Mouse (Mus musculus) adrenal gland, postnatal 36 days (tissue): ENCODE data around the gene Gpc4. TPM values are rescaled to one million over a fixed set of nuclear protein-coding genes. Genes with fewer than 3 reads are reported as not detected.
A peak's percentile ranks its signal among the peaks of the same experiment; 100 is the strongest.

Experiments used
- DNase-seq, 2 experiments: peaks; one replicate each; pipeline ENCODE4 v3.0.0; 2021; ENCODE audit warnings: mixed read lengths in 1 of 2
- long read RNA-seq, 2 experiments: library from polyadenylated mRNA; stranded (forward); transcript quantifications; one replicate each; pipeline ENCODE4 v2.0.0; 2021; ENCODE audit warnings: borderline sequencing depth in 2 of 2
- total RNA-seq, 2 experiments: library from RNA; stranded (reverse); gene quantifications; 2 replicates each; pipeline ENCODE4 v1.2.3; 2021

Gpc4 gene
- total RNA-seq = 100 to 1,000 TPM; 111 to 197 TPM
- long read RNA-seq, experiment 1, transcript Gpc4-201 (9 exons, 2,651 nt) = major isoform, 102 of 112 reads
- long read RNA-seq, experiment 1, partial matches to known transcripts = 9 of 112 reads
- long read RNA-seq, experiment 1, other reads (novel, unspliced or antisense) = 1 of 112 reads
- long read RNA-seq, experiment 2, transcript Gpc4-201 (9 exons, 2,651 nt) = major isoform, 12 of 13 reads
- long read RNA-seq, experiment 2, partial matches to known transcripts = 1 of 13 reads
- long read RNA-seq, experiment 2, other reads (novel, unspliced or antisense) = 0 of 13 reads

DNA sequence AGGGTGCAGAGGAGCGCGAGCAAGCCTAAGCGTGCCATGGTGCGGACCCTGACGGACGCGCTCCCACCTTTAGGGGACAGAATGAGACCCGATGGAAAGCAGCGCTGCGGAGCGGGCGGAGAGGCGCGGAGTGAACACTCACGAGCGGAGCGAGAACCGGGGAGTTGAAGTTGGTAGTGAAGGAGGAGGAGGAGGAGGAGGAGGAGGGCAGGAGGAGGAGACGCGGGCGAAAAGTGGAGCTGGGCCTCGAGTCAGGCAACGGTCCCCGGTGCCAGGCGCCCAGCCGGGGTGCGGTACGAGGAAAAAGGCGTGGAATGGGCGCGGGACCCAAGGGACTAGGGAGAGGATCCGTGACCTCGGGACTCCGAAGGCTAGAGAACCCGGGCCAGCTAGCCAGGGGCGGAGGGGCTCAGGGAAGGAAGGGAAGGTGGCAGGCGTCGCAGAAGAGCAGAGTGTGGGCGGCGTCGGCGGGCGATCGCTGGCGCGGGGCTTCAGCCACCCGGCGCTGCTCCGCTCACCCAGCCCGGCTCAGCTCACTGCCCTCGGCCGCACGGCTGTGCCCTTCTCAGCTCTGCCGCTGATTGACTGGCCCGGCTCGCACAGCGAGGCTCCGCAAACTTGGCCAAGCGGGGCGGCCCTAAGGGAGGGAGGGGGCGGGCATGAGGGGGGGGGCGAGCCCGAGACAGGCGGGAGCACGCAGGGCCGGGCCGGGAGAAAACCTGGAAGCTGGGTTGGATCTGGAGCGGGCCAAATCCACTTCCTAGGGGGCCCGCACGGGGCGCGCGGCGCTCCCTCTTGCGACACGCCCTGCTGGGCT lies at the start of gene Gpc4:
Gene Gpc4 (minus strand): TSS at position 515 of the 817 bp plus-strand sequence.
- peak; percentile 85 to 86 for DNase-seq

DNA sequence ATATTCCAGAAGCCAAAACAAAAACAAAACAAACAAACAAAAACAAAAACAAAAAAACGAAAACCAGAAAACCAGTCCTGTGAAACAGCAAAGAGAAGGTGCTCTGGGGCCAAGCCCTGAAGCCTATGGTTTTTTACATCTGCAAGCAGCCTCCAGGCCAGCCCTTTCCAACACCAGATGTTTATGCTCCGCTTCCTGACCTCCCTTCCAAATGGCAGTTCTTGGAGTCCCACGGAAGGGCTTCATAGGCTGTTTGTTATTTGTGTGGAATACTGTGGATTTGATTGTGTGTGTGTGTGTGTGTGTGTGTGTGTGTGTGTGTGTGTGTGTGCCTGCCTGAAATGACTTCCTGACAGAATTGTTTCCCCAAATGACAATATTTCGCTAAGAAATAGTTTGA lies 47.8 kb upstream of the Gpc4 start:
- DNase-seq = no peak

DNA sequence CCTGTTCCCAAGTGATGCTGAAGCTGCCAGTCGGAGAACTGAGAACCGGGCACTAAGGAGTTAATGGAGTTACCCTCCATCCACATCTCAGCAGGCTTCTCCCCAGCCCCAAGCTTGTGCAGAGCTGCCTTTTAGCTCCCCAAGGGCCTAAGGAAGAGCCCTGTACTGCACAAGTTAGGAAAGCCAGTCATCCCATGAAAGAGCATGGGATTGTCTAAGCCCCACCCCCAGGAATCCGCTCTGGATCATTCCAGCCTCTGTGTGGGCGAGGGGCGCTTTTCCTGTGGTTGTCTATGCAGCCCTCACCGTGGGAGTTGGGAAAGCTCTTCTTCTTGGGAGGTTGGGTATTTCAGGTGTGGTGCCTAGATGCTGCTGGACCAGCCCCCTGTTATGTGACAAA lies 34.8 kb upstream of the Gpc4 start:
- DNase-seq = no peak

DNA sequence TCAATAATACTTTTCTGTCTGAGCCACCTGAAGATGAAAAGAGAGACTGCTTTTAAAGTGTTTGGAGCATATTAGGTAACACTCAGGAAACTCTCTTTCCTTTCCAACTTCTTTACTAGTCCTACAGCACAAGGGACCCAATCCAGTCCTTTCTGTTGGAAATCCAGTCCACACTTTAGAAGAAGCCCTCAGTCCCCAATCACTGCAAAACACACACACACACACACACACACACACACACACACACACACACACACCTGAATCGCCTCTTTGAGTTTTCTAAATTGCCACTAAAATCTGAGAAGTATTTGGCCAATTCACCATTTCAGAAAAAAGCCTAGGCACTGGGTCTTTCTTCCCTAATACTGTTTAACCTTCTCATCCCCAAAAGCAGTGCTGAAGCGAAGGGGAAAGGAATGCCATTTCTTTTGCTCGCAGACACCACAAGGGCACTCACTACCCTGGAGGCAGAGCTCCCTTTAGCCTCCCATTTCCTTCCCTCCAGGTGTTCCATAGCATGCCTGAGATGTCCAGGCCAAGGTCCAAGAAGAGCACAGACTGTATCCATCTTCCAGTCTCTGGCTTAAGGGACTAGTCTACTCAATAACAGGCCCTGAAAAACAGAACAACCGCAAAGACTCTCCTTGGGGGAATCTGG lies 28.4 kb upstream of the Gpc4 start:
- DNase-seq = no peak

DNA sequence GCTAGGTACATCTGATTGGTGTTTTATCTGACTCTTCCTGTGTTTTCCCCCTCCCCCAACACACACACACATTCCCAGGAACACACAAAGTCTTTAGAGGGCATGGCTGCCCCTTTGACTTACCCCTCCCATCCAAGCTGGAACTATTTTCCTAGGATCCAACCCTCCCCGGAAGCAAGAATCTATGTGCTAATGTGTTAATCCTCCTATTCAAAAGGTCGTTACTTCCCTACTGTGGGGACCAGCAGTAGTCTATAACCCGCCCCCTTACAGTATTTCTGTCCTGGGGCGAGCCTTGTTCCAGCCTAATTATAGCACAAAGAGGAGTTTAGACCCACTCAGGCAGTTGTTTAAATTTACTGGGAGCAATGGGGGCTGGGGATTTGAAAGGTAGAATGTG lies 24.0 kb upstream of the Gpc4 start:
- no peak for DNase-seq

DNA sequence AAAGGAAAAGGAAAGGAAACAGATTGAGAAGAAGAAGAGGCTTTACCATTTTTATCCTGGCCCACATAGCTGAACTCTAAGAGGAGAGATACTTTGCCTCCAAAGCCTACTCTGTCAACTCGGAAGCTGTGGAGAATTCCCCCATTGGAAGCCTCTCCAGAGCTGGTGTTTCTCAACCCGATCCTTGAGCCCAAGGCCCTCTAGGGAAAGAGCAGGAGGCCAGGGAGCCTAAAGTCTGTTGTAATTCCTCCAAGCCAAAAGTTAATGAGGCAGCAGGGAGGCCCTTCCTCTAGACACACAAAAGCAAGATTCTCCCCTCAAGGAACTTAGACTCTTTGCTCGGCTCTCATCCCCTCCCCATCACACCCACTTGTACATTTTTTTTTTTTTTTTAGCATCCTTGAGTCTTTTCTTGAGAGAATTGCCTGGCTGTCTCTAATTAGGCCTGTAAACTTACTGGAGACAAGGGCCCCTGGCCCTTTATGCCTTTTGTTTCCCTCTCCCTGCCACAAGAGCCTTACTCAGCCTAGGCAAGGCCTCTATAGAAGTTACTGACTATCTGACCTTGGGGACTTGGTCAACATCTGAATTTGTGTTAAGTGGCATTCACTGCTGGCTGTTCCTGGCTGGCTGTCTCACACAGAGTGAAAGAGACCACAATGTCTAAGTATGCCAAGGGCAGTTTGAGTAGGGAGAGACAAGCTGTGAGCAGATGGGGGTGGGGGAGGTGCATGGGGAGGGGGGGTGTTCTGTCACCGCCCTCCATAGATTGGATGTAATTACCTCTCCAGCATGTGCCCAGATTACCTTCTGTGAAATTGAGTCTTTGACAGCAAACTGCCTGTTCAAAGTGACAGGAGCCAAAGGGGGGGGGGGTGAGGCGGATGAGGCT lies 18.7 kb upstream of the Gpc4 start:
- DNase-seq = peak; percentile 27 to 40

DNA sequence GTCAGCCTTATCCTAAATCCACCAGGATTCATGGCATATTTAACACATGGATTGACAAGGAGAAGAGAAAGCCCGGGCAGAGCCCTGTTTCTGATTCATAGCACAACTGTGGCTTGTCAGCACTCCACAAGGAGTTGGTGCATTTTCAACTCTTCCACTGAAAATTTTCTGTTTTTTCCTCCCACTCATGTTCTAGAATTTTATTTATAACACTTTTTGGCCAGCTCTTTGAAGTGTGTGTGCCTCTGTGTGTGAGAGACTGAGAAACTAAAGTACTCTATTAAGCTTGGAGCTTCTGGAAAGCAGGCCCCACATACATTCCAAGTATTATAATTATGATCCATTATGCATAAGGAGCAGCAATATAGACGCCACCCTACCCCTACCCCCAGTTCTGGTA lies 16.3 kb upstream of the Gpc4 start:
- no peak for DNase-seq

DNA sequence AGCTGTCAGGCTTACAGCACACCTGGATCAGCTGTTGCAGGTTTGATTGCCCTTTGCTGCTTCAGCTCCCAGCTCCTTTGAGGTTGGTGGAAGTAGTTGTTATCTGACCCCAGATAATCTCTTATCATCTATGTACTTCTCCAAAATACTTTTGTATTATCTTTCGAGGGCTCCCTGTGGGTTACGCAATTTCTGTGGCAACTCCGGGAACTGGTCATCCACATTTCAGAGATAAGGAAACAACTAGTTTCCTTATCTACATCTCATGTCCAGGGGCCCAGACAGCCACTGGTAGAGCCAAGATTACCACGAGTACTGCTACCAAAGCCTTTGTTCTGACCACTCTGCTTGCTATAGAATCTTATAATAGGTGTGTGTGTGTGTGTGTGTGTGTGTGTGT lies 12.0 kb upstream of the Gpc4 start:
- no peak for DNase-seq

DNA sequence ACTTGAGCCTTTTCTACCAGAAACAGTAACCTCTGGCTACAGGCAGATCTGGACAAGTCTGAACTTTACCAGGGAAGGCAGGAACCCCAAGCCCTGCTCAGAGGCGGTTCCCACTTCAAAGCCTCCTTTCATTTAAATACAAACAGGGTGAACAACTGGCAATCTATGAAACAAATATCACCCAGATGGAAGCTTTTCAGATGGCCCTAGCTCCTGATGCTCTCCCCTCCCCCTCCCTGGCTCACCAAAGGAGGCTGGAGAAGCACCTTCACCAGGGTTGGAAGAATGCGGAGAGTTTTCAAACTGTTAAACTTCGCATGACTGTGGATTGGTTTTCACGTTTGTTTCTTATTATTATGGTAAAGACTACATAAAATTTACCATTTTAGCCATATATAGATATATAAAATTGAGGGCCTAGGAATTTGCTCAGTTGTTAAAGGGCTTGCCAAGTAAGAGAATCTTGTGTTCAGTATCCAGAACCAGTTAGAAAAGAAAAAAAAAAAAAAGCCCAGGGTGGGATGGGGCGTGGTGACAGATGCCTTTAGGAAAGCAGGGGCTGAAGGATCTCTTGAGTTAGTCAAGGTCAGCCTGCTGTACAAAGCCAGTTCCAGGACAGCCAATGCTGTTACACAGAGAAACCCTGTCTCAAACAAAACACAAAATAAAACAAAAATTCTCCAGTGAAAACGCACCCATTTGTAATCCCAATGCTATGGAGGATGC lies 2.6 kb upstream of the Gpc4 start:
- DNase-seq = no peak

DNA sequence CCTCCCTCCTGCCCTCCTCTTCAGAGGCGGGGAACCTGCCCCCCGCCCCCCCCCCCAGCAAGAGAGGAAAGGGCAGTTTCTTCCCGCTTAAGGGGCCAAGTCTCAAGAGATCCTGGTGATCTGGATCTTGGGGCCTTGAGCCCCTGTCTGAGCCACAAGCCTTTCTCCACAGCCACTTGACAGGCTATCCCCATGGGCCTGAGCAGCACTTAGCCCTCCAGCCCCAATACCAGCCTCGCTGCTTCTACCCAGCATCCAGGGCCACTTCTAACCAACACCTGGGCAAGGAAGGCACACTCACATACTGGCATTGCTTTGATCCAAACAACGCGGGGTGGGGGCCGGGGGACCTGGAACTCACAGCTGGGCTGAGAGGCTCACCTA lies 495 bp upstream of the Gpc4 start:
- DNase-seq = no peak

DNA sequence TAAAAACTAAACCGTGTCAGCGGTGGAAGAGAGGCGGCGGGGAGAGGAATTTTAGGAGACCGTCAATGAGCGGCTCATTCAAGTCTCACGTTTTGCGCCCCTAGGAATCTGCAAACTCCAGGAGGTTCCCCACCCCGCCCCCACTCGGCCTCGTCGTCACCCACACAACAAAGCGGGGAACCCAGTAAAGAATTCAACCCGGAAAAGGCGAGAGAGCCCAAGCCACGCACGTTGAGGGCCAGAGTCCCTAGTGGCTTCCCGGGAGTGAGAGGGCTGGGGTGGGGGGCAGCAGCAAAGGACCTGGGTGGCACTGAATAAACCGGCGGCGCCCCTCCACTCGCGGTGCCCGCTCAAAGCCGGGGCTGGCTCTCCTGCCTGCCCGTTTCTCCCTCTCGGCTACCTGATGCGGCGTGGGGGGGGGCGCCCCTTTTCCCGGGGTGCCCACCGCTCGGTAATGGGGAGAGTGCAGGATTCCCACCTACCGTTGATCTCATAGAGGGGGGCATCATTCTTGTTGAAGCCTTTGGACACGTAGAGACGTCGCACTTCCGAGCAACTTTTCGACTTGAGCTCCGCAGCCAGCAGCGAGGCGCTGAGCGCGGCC lies 816 bp downstream of the Gpc4 start:
- peak in 1 of 2 experiments; percentile 51 for DNase-seq

DNA sequence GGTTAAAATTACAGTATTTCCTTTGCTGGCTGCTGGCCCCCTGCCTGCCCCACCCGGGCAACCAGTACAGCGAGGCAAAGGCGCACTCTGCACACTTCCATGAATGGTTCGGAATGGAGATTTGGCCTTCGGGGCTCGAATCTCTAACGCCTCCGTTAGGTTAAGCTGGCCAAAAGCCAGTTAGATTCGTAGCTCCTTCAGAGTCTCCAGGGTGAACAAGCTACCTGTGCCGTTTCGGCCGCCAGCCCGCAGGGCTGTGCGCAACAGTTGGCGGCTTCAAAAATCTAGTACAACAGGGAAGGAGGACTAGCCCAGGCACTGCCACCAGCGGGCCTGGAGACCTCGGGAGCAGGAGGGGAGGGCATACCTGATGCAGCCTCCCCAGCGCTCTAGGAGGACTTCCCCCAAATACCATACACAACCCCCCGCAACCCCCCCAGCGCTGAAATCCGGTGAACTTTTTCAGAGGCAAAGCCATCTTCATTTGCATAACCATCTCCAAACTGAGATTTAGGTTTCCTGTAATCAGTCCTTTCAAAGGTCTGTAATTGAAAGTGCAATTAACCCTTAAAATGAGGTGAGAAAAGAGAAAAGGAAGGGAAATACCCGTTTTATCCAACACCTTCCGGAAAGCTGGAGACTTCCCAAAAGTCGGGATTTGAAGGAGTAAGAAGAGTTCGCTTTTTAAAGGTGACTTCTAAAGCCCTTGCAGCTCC lies 1.5 kb downstream of the Gpc4 start:
- DNase-seq = peak in 1 of 2 experiments; percentile 33

DNA sequence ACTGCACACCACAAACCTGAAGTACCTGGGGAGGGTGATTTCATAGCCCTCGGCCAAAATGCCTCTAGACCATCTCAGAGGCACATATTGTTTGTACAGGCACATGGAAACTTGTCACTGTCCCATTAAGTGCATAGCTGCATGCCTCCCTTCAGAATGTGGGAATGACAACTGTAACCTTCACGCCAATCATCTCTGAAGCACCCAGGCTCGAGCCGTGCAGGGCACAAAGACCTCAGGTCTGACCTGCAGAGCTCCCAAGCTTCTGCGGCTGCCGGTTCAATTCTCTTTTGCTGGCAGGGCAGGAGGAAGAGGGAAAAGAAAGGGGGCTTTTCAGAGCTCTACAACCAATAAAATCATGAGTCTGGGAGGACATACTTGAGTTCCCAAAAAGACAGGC lies 2.3 kb downstream of the Gpc4 start:
- no peak for DNase-seq

DNA sequence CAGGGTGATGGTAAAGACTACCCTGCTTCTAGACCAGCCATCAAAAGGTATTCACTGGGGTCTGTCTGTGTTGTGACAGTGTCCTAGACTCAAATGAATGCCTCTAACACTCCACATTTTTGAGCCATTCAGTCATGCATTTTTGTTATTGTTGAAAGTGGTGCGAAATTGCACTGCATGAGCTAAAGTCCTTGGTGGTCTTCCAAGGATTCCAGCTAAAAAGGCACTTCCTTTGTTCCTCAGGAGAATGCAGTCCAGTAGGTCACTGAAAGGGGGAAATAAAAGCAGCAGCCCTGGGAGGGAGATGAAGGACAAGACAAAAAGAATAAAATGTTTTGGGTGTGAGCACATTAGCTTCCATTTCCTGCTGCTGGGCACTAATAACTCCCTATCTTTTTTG lies 2.8 kb downstream of the Gpc4 start:
- DNase-seq = no peak

DNA sequence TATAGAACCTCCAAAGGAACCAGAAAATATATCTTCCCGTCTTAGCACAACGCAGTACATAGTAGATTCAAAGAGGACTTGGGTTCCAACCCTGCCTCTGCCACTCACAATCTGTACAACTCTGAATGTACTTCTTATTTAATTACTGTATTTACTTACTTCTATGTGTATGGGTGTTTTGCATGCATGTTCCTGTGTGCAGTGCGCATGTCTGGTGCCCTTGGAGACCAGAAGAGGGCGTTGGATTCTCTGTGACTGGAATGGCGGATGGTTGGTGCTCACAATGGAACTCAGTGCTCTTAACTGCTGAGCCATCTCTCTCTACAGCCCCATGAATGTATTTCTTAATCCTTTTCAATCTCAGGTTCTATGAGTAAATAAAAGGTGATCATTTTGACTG lies 5.4 kb downstream of the Gpc4 start:
- DNase-seq = no peak

DNA sequence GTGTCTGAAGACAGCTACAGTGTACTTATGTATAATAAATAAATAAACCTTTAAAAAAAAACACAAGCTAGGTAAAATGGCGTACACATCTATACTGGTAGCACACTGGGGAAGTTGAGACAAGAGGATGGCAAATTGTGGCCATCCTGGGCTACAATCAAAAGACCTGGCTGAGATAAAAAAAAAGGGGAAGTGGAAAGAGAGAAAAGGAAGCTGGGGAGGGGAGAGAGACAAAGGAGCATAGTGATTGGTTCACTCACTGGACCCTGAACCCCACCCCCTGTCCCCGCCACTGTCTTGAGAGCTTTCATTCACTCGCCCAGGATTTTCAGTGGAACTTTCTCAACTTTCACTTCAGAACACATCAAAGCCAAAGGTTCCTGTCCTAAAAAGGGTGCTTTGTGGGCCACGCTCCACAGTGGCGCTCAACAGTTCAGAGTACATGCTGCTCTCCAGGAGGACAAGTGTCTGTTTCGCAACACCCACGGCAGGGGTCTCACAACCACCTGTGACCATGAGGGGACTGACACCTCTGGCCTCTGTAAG lies 9.6 kb downstream of the Gpc4 start:
- no peak for DNase-seq

DNA sequence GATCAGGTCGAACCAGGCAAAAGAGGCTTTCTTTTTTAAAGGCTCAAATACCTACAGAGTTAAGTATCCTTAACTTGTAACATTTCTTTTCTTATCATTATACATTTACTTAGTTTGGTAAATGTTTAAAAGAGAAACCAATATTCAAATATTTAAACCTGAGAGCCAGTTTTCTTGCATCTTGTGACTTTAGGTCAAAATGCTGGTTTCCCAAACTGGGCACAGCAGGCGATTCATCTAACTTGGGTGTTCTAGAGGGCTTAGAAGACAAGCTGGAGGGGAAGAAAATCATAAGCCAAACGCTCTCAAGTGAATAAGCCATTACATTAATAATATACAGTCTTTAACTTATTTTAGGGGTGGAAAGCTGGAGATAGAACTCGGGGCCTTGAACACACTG lies 10.2 kb downstream of the Gpc4 start:
- DNase-seq = no peak

DNA sequence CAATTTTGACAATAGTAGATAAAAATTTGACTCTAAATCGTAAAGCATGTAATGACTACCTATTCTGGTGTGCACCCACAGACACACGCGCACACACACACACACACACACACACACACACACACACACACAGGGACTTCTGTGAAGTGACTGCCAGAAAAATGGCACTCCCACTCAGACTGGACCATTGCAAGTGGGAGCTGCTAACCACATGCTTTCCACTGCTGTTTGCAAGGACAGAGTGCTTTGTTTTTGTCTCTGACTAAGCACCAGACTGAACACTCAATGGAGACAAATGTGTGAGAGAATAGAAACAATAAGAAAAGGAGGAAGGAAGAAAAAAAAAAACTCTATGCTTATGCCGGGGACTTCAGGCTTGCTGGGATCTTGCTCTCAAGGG lies 11.6 kb downstream of the Gpc4 start:
- peak in 1 of 2 experiments; percentile 26 for DNase-seq

DNA sequence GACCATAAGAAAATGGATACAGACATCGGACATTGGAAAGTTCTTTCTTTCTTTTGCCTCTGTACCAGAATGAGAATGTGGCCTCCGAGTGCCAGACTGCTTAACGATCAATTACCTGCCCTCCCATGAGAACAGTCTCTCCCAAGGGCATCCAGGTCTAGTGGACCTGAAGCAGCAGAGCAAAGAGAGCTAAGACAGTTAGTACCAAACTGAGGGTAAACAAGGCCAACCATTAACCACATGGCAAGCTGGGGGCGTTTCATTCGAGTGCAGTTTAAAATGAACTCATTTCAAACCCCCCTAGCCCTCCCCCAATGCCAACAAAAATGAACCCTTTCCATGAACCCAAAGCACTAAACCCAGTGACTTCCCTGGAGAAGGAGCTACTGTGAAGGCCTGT lies 12.1 kb downstream of the Gpc4 start:
- DNase-seq = no peak

DNA sequence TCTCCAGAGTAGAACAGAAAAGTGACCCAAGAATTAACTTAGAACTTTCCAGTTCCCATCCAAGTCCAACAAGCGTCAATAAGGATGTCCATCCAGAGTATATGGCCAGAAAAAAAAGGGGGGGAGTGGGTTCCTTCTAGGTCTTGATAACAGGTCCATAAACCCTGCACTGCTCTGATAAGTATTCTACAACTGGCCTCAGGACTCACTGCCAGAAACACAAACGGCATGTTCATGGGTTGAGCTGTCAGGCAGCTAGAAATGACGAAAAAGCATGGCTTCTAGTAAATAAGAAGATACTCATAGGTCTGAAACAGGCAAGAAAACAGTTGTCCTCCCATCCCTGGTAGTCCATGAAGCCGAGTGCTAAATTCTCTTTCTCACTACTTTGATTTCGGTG lies 13.5 kb downstream of the Gpc4 start:
- no peak for DNase-seq
